Mouse (Mus musculus) kidney, postnatal 14 days (tissue): ENCODE measurements at regions not wholly inside any gene's neighbourhood (a gene's known extent, or its start where the extent isn't known, plus 50 kb on each side); places are given as distances from the start of the nearest gene placed in this dataset.
"Not testable (repeated sequence)": the region's sequence is repeated elsewhere in the genome, so short reads cannot be mapped to it uniquely, and the experiment has no call there.

Experiments used
- DNase-seq: peaks from one replicate; pipeline ENCODE4 v3.0.0; 2022; ENCODE audit warnings: mixed read lengths

DNA sequence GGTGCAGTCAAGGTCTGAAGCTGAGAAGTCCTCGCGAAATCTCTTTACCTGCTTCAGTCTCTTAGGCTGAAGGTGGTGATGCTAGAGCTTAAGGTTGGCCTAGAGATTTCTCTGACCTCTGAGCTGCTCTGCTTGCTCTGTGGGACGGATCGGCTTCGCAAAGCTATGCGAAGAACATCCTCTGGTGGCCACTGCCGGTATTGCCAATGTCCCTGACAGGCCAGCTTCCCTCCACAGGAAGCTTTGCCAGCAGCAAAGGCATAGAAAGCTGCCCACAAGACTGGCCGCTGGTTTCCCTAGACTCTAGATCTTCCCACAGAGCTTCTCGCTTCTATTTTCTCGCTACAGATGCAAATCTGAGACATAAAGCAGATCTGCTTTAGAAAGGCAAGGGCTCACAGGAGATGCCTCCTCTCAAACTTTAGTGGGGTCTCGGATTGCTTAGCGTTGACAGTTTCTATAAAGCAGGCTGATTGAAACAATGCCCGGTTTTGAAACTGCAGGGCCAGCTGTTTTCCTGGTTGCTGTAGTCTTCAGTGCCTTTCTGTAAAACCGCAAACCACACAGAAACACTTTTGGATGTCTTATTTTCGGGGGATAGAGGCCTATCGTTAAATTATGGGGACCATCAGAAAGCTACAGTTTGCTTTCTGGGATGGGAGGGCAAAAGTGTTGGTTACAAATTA lies 153.7 kb downstream of the Car8 start:
- peak; percentile 78 for DNase-seq

GRCm38 (mm10) chr4:8079349-8079748 lies 159.5 kb downstream of the Car8 start:
- DNase-seq: no peak

- no peak for DNase-seq
Observed at GRCm38 (mm10) chr4:8072989-8073573, 165.8 kb downstream of the Car8 start.

DNA sequence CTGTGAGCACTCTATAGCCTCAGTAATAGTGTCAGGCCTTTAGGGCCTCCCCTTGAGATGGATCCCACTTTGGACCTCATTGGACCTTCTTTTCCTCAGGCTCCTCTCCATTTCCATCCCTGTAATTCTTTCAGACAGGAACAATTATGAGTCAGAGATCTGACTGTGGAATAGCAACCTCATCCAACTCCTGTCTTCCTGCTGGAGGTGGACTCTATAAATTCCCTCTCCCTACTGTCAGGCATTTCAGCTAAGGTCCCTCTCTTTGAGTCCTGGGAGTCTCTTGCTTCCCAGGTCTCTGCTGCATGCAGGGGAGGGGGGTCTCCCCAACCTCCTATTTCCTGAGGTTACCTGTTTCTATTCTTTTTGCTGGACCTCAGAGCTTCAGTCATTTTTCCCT lies 168.1 kb downstream of the Car8 start:
- DNase-seq: not testable (repeated sequence)

- no peak for DNase-seq
Observed at GRCm38 (mm10) chr4:8068086-8068485, 170.8 kb downstream of the Car8 start.

GRCm38 (mm10) chr4:8041776-8042175 lies 197.1 kb downstream of the Car8 start:
- DNase-seq: no peak

DNA sequence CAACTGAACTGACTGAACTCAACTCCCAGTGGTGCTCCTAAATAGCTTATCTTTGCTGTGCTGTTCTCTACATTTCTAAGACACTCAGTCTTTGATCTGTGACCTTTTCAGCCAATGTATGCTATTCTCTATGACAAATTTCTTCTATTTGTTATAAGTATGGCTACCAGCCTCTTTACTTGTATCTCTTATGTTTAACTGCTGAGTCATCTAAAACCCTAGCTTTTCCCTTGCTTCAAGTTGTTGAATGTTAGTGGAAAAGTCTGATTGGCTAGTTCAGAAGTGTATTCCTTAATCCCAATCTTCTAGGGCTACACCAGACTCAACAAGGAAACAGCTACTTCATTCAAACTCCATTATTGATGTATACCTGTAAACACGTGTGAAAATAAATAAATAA lies 201.0 kb downstream of the Car8 start:
- DNase-seq: no peak

GRCm38 (mm10) chr4:8033402-8033801 lies 205.4 kb downstream of the Car8 start:
- not testable (repeated sequence) for DNase-seq

DNA sequence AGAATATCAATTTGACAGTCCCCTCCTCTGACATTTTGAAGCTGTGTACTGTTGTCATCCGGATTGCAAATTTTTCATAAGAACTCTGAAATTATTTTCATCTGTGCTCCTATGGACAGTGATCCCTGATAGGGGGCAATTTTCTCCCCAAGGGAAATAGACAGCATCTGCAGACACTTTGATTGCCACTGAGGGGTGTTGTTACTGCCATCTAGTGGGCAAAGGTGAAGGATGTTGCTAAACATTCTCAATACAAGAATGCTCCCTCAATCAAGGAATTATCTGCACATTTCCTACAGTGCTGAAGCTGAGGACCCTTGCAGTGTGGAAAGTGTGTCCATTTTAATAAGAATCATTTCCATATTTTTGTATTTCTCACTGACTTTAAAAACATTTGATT lies 233.7 kb downstream of the Car8 start:
- peak; percentile 26 for DNase-seq

GRCm38 (mm10) chr4:7997575-7997953 lies 241.3 kb downstream of the Car8 start:
- no peak for DNase-seq

GRCm38 (mm10) chr4:7996923-7997574 lies 241.8 kb downstream of the Car8 start:
- no peak for DNase-seq

DNA sequence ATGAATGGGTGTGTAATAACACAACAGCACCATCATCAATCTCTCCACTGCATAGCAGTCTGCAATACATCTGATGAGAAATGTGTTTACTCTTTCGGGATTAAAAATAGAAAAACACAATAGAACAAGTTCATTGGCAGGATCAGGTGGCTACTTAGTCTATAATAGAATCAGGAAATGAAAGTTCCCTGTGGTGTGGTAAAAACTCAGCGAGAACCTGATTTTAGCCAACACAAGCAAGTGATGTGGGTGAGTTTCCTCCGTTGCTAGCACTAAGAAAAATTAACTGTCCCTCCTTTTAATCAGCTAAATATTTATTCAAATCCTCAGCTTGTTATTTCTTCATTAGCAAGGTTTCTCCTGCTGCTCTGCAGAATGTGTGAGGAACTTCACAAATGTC lies 245.9 kb downstream of the Car8 start:
- no peak for DNase-seq

- DNase-seq: no peak
Observed at GRCm38 (mm10) chr4:7987781-7988180, 251.1 kb downstream of the Car8 start.

DNA sequence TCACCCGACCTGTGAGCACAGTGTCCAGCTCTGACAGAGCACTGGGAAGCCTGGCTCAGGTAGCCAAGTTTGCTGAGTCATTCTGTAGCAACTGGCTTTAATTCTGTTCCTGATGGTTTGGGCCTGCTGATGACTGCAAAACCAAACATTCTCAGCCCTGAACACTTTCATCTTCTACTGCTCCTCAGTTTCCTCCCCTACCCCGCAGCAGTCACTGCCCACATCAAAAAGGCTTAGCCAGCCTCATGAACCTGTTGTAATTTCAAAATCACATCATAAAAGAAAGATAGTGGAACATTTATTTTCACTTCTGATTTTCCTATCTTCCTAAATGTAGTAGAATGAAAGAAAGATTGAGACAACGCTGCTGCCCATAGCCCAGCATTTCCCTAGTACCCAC lies 251.5 kb downstream of the Car8 start:
- no peak for DNase-seq

- DNase-seq: no peak
Observed at GRCm38 (mm10) chr4:7984814-7985213, 254.0 kb downstream of the Car8 start.

- DNase-seq: no peak
Observed at GRCm38 (mm10) chr4:7979772-7980351, 259.0 kb downstream of the Car8 start.

DNA sequence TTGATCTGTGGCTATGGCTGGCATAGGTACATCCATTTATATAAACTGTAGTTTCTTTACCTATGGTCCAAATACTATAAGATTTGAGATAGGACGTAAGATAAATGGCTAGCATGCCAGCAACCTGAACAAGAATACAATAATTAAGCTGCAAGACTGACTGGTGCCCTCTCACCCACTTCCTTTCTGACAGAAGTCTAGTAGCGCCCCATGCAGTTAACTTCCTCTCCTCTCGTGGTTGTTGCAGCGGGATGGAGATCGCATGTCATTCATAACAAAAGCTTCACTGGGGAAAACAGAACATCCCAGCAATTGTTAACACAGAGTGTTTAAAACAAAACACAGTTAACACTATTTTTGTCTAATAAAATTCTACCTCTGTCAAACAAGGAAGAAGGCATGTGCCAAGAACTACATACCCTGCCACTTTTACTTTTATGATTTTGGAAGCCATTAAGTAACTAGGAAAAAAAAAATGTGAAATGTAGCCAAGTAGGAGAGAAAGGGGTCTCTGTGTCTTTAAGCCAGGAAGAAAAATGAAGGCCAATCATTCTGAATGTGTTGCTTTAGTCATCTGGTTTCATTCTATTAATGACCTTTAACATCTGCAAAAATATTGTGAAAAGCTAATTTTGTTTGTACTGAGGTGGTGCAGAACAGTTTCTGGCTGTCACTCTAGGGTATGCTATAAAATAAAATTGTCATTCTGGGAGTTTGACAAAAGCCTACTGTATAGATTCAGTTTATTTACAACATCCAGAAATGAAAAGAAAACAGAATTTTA lies 261.0 kb downstream of the Car8 start:
- DNase-seq: no peak

- no peak for DNase-seq
Observed at GRCm38 (mm10) chr4:7970272-7970671, 268.6 kb downstream of the Car8 start.

DNA sequence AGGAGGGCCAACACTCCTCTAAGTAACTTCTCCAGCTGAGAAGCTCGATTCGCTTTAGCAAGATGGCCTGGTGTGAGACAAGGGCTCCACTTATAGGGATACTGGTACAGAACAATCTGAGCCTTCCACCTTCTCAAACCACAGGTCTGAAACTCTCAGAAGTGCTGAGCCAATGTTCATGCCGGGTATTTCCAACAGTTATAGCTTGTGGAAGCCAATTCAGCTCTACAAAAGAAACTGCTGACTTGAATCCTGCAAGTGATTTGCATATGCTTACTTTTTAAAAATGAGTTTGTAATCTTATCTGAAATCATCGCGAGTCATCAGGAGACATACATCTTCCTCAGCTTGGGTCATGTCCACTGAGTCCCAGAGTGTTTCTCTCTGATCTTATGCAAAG lies 273.2 kb downstream of the Car8 start:
- no peak for DNase-seq

DNA sequence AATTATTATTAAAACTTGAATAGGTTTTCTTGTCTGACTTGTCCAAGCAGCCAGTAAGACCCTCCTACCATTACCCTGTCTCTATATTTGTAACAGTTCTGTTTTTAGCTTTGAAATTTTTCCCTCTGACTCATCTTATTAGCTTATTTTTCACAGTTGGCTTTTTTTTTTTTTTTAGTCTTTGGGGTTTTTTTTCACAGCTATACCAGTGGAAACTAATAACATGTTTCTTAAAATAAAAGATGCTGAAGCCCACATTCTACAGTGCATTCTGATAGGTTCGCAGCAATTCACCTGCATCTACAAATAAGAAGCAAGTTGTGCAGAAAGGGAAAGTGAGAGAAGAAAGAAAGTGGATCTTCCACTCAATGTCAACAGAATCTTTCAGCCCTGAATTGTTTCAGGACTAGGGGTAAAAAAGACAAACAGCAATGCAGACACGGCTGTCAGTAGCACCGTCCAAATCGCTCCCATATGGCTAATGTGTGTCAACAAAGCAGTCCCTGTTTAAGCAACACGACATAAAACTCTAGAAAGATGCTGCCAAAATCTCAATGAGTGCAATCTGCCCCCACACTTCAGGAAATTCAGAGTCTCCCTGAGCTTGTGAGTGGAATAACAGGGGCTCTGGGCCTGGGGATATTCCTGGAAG lies 277.2 kb downstream of the Car8 start:
- DNase-seq: no peak

DNA sequence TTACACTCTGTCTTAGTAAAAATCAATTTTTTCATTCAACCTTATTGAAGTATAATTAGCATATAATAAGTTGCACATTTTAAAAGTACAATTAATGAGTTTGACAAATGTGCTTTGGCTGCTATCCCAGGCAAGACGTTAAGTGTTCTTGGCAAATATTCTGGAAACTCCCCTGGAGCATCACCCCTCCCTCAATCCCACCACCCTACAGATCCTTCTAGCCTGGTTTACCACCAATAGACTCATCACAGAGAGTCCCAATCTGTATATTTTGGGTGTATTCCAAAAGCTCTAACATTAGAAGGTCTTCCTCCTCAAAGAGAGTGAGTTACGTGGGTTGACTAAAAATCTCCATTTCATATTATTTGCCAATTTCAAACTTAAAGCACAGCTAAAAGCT lies 278.5 kb downstream of the Car8 start:
- no peak for DNase-seq

DNA sequence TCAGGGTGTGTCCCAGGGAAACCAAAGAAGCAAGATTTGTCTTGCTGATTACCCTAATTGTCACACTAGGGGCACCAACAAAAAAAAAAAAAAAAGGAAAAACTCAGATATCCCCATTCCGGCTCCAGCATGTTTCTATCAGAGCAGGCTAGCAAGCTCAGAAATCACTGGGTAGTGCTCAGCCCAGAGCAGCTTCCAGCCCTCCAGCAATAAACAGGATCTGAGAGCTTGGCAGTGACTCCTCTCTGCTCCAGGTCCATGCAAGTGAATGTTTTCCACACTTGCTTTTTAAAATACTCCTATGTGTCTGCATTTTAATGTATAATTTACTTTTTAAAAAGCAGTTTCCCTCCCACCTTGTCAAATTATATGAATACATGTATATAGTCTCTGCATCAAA lies 290.8 kb downstream of the Car8 start:
- no peak for DNase-seq

DNA sequence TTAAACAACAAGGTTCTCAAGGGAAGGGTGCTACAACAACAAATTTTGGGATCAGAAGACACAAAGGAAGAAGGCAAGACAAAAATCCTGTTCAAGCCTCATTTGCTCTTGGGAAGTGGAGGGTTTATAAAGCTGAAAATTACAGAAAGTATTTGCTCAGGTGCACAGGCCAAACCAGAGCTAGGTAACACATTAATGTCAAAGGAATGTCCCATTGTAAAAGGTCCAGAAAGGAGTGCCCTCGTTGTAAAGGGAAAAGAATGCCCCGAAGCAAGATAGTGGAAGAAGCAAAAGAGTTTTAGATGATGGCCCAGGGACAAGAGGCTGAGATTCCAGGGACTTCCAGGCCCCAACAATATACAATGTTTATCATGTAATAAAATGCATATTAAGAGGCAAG lies 317.3 kb downstream of the Car8 start:
- DNase-seq: no peak
